Mouse (Mus musculus): ENCODE data around the gene Hoxa10. TPM values are rescaled to one million over a fixed set of nuclear protein-coding genes. Genes with fewer than 3 reads are reported as not detected.
A peak's percentile ranks its signal among the peaks of the same experiment; 100 is the strongest.

The Hoxa10 gene
- polyA plus RNA-seq, 1 experiment from 2014 or later: not detected

GRCm38 (mm10) chr6:52190906-52191810 lies 49.5 kb downstream of the Hoxa10 start, which contains the start of gene Hoxa4:
TSS of gene Hoxa4 (minus strand) at chr6:52191753.
- no peak within 1 kb of the TSS; the same call in 1 of the 2 replicates for H3K9ac ChIP-seq (ENCODE audit: low read length)
- DNase-seq (ENCODE audit: low spot score): peak; percentile 58
- no peak within 1 kb of the TSS for H3K27ac ChIP-seq (ENCODE audit: low read depth, low read length)
- no peak; the same call in 1 of the 2 replicates for ATAC-seq (replicated peaks; ENCODE audit: low FRiP score)
- H3K9me3 ChIP-seq (ENCODE audit: control insufficient read depth, low read length): no peaks in the 10 kb centered on the region
- H3K4me3 ChIP-seq (ENCODE audit: low read depth, low read length): peak within 1 kb of the TSS; percentile 32
- WGBS: under 1% methylated on average over 91 of the region's 102 CpGs
- H3K4me1 ChIP-seq (replicated peaks; ENCODE audit: control insufficient read depth, insufficient read depth, low read length): peaks cover 10% of the 10 kb centered on the region; the same call in 1 of the 2 replicates
- peaks cover 100% of the 10 kb centered on the region for H3K27me3 ChIP-seq (ENCODE audit: control insufficient read depth, insufficient read depth, low read length)
- H3K4me2 ChIP-seq (ENCODE audit: low read depth, low read length, severe bottlenecking): peak within 1 kb of the TSS; percentile 79
- no peaks in the 10 kb centered on the region for H3K36me3 ChIP-seq (ENCODE audit: control insufficient read depth, insufficient read depth, low read length)

GRCm38 (mm10) chr6:52190410-52190809 lies 50.2 kb downstream of the Hoxa10 start:
- Histone ChIP-seq H3K36me3 (ENCODE audit: control insufficient read depth, insufficient read depth, low read length) (no peaks in the 10 kb centered on the region), H3K27me3 (ENCODE audit: control insufficient read depth, insufficient read depth, low read length) (peaks cover 100% of the 10 kb centered on the region), H3K4me1 (replicated peaks; ENCODE audit: control insufficient read depth, insufficient read depth, low read length) (peaks cover 10% of the 10 kb centered on the region; the same call in 1 of the 2 replicates), H3K9me3 (ENCODE audit: control insufficient read depth, low read length) (no peaks in the 10 kb centered on the region), H3K9ac (ENCODE audit: low read length) (no peak overlapping the region), H3K27ac (ENCODE audit: low read depth, low read length) (no peak overlapping the region), H3K4me3 (ENCODE audit: low read depth, low read length) (no peak overlapping the region), H3K4me2 (ENCODE audit: low read depth, low read length, severe bottlenecking) (no peak overlapping the region)
- WGBS: under 1% methylated on average over 23 of the region's 23 CpGs
- ATAC-seq (replicated peaks; ENCODE audit: low FRiP score): no peak
- DNase-seq (ENCODE audit: low spot score): no peak

- Histone ChIP-seq H3K36me3 (ENCODE audit: control insufficient read depth, insufficient read depth, low read length) (no peaks in the 10 kb centered on the region), H3K4me2 (ENCODE audit: low read depth, low read length, severe bottlenecking) (no peak overlapping the region), H3K9ac (ENCODE audit: low read length) (no peak overlapping the region), H3K27ac (ENCODE audit: low read depth, low read length) (no peak overlapping the region), H3K27me3 (ENCODE audit: control insufficient read depth, insufficient read depth, low read length) (peaks cover 100% of the 10 kb centered on the region), H3K9me3 (ENCODE audit: control insufficient read depth, low read length) (no peaks in the 10 kb centered on the region), H3K4me1 (replicated peaks; ENCODE audit: control insufficient read depth, insufficient read depth, low read length) (peaks cover 10% of the 10 kb centered on the region; the same call in 1 of the 2 replicates), H3K4me3 (ENCODE audit: low read depth, low read length) (no peak overlapping the region)
- 5% methylated on average over 8 of the region's 8 CpGs for WGBS
- no peak for ATAC-seq (replicated peaks; ENCODE audit: low FRiP score)
- DNase-seq (ENCODE audit: low spot score): peak; percentile 54
Observed at GRCm38 (mm10) chr6:52189909-52190308, 50.7 kb downstream of the Hoxa10 start.

- H3K27me3 ChIP-seq (ENCODE audit: control insufficient read depth, insufficient read depth, low read length): peaks cover 100% of the 10 kb centered on the region
- 7% methylated on average over 5 of the region's 5 CpGs for WGBS
- H3K4me3 ChIP-seq (ENCODE audit: low read depth, low read length): no peak overlapping the region
- DNase-seq (ENCODE audit: low spot score) (peak; percentile 52), ATAC-seq (replicated peaks; ENCODE audit: low FRiP score) (no peak)
- H3K36me3 ChIP-seq (ENCODE audit: control insufficient read depth, insufficient read depth, low read length): no peaks in the 10 kb centered on the region
- no peaks in the 10 kb centered on the region for H3K9me3 ChIP-seq (ENCODE audit: control insufficient read depth, low read length)
- H3K4me1 ChIP-seq (replicated peaks; ENCODE audit: control insufficient read depth, insufficient read depth, low read length): peaks cover 10% of the 10 kb centered on the region; the same call in 1 of the 2 replicates
- H3K9ac ChIP-seq (ENCODE audit: low read length): no peak overlapping the region
- H3K4me2 ChIP-seq (ENCODE audit: low read depth, low read length, severe bottlenecking): no peak overlapping the region
- no peak overlapping the region for H3K27ac ChIP-seq (ENCODE audit: low read depth, low read length)
Observed at GRCm38 (mm10) chr6:52189172-52189591, 51.5 kb downstream of the Hoxa10 start.

- no peak overlapping the region for H3K4me3 ChIP-seq (ENCODE audit: low read depth, low read length)
- no peak overlapping the region for H3K27ac ChIP-seq (ENCODE audit: low read depth, low read length)
- no peak for ATAC-seq (replicated peaks; ENCODE audit: low FRiP score)
- no peak overlapping the region for H3K4me2 ChIP-seq (ENCODE audit: low read depth, low read length, severe bottlenecking)
- no peaks in the 10 kb centered on the region for H3K9me3 ChIP-seq (ENCODE audit: control insufficient read depth, low read length)
- peaks cover 100% of the 10 kb centered on the region for H3K27me3 ChIP-seq (ENCODE audit: control insufficient read depth, insufficient read depth, low read length)
- H3K9ac ChIP-seq (ENCODE audit: low read length): no peak overlapping the region
- peak; percentile 41 for DNase-seq (ENCODE audit: low spot score)
- WGBS: 0% methylated on average over 1 of the region's 1 CpGs
- no peaks in the 10 kb centered on the region for H3K36me3 ChIP-seq (ENCODE audit: control insufficient read depth, insufficient read depth, low read length)
- peaks cover 4% of the 10 kb centered on the region; the same call in 1 of the 2 replicates for H3K4me1 ChIP-seq (replicated peaks; ENCODE audit: control insufficient read depth, insufficient read depth, low read length)
Observed at GRCm38 (mm10) chr6:52186500-52186899, 54.2 kb downstream of the Hoxa10 start.

- DNase-seq (ENCODE audit: low spot score): peak; percentile 46
- no peaks in the 10 kb centered on the region for H3K36me3 ChIP-seq (ENCODE audit: control insufficient read depth, insufficient read depth, low read length)
- no peak for ATAC-seq (replicated peaks; ENCODE audit: low FRiP score)
- WGBS: 6% methylated on average over 3 of the region's 3 CpGs
- H3K9ac ChIP-seq (ENCODE audit: low read length): no peak overlapping the region
- no peak overlapping the region for H3K4me3 ChIP-seq (ENCODE audit: low read depth, low read length)
- no peaks in the 10 kb centered on the region for H3K9me3 ChIP-seq (ENCODE audit: control insufficient read depth, low read length)
- no peaks in the 10 kb centered on the region for H3K4me1 ChIP-seq (replicated peaks; ENCODE audit: control insufficient read depth, insufficient read depth, low read length)
- H3K27ac ChIP-seq (ENCODE audit: low read depth, low read length): no peak overlapping the region
- no peak overlapping the region for H3K4me2 ChIP-seq (ENCODE audit: low read depth, low read length, severe bottlenecking)
- H3K27me3 ChIP-seq (ENCODE audit: control insufficient read depth, insufficient read depth, low read length): peaks cover 100% of the 10 kb centered on the region
Observed at GRCm38 (mm10) chr6:52185834-52186233, 54.8 kb downstream of the Hoxa10 start.

- Histone ChIP-seq H3K27me3 (ENCODE audit: control insufficient read depth, insufficient read depth, low read length) (peaks cover 100% of the 10 kb centered on the region), H3K36me3 (ENCODE audit: control insufficient read depth, insufficient read depth, low read length) (no peaks in the 10 kb centered on the region), H3K4me3 (ENCODE audit: low read depth, low read length) (no peak overlapping the region), H3K27ac (ENCODE audit: low read depth, low read length) (no peak overlapping the region), H3K9ac (ENCODE audit: low read length) (no peak overlapping the region), H3K4me2 (ENCODE audit: low read depth, low read length, severe bottlenecking) (no peak overlapping the region), H3K4me1 (replicated peaks; ENCODE audit: control insufficient read depth, insufficient read depth, low read length) (no peaks in the 10 kb centered on the region), H3K9me3 (ENCODE audit: control insufficient read depth, low read length) (no peaks in the 10 kb centered on the region)
- DNase-seq (ENCODE audit: low spot score) (peak; percentile 44), ATAC-seq (replicated peaks; ENCODE audit: low FRiP score) (no peak)
- 2% methylated on average over 19 of the region's 19 CpGs for WGBS
Observed at GRCm38 (mm10) chr6:52185222-52185621, 55.4 kb downstream of the Hoxa10 start.

DNA sequence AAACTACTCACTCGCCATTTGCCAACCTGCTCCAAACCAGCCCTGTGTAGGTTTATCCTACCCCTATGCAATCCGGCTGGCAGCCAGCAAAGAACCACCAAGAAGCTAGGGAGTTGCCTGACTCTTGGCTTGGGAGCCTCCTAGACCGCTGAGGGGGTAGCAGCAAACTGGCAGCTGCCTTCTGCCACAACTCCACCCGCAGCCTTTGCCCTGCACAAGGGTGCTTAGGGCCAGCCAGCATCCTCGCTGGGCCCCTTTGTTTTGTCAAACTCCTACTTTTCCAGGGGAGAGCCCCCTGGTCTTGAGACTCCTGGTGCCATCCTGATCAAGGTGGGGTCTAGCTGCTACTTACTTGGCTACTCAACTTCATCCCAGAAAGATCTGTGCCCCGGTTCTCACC lies 56.0 kb downstream of the Hoxa10 start:
- H3K9ac ChIP-seq (ENCODE audit: low read length): no peak overlapping the region
- H3K4me3 ChIP-seq (ENCODE audit: low read depth, low read length): no peak overlapping the region
- H3K9me3 ChIP-seq (ENCODE audit: control insufficient read depth, low read length): no peaks in the 10 kb centered on the region
- ATAC-seq (replicated peaks; ENCODE audit: low FRiP score): no peak
- H3K27me3 ChIP-seq (ENCODE audit: control insufficient read depth, insufficient read depth, low read length): peaks cover 100% of the 10 kb centered on the region
- 3% methylated on average over 6 of the region's 6 CpGs for WGBS
- H3K4me2 ChIP-seq (ENCODE audit: low read depth, low read length, severe bottlenecking): no peak overlapping the region
- no peaks in the 10 kb centered on the region for H3K4me1 ChIP-seq (replicated peaks; ENCODE audit: control insufficient read depth, insufficient read depth, low read length)
- H3K36me3 ChIP-seq (ENCODE audit: control insufficient read depth, insufficient read depth, low read length): no peaks in the 10 kb centered on the region
- DNase-seq (ENCODE audit: low spot score): peak; percentile 47
- H3K27ac ChIP-seq (ENCODE audit: low read depth, low read length): no peak overlapping the region

All from forebrain, embryonic 11.5 days (tissue).